Mouse (Mus musculus): ENCODE measurements around the gene Tas2r143. TPM values are rescaled to one million over a fixed set of nuclear protein-coding genes. Genes with fewer than 3 reads are reported as not detected.

Gene Tas2r143
- polyA plus RNA-seq, 1 experiment from 2014 or later: not detected

GRCm38 (mm10) chr6:42364066-42364465 lies 36.0 kb upstream of the Tas2r143 start:
- Histone ChIP-seq H3K4me2 (replicated peaks) (no peak overlapping the region), H3K9me3 (ENCODE audit: control insufficient read depth, low read length) (no peaks in the 10 kb centered on the region), H3K9ac (no peak overlapping the region), H3K27me3 (ENCODE audit: control insufficient read depth, insufficient read depth, low read length) (no peaks in the 10 kb centered on the region), H3K4me1 (replicated peaks; ENCODE audit: control insufficient read depth, insufficient read depth, low read length) (no peaks in the 10 kb centered on the region), H3K4me3 (replicated peaks; ENCODE audit: low read length) (no peak overlapping the region), H3K27ac (no peak overlapping the region), H3K36me3 (replicated peaks; ENCODE audit: control insufficient read depth, insufficient read depth) (peaks cover 9% of the 10 kb centered on the region)
- ATAC-seq (ENCODE audit: low FRiP score) (no peak), DNase-seq (ENCODE audit: low spot score) (no peak)
- WGBS: 86% methylated on average over 4 of the region's 4 CpGs

DNA sequence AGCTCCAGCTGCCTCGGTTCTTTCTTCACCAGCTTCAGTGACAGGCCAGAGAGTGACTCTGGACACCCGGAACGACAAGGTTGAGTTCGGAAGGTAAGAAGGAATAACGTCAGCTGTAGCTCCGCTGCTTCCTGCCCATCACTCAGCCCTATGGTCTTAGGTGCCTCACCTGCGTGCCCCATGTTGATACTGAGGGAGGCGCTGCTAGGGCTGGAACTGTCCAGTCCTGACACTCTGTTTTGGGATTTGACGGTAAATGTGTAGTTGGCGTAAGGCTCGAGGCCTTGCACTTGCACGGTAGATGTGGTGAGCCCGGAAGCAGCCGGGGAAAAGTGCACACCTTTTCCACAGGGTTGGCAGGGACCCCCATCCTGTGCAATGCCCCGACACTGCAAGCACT lies 35.4 kb upstream of the Tas2r143 start:
- Histone ChIP-seq H3K4me1 (replicated peaks; ENCODE audit: control insufficient read depth, insufficient read depth, low read length) (no peaks in the 10 kb centered on the region), H3K27ac (no peak overlapping the region), H3K9ac (no peak overlapping the region), H3K4me3 (replicated peaks; ENCODE audit: low read length) (no peak overlapping the region), H3K9me3 (ENCODE audit: control insufficient read depth, low read length) (no peaks in the 10 kb centered on the region), H3K36me3 (replicated peaks; ENCODE audit: control insufficient read depth, insufficient read depth) (peaks cover 4% of the 10 kb centered on the region; the same call in 1 of the 2 replicates), H3K27me3 (ENCODE audit: control insufficient read depth, insufficient read depth, low read length) (no peaks in the 10 kb centered on the region), H3K4me2 (replicated peaks) (no peak overlapping the region)
- DNase-seq (ENCODE audit: low spot score): no peak
- WGBS: 91% methylated on average over 15 of the region's 15 CpGs
- no peak for ATAC-seq (ENCODE audit: low FRiP score)

DNA sequence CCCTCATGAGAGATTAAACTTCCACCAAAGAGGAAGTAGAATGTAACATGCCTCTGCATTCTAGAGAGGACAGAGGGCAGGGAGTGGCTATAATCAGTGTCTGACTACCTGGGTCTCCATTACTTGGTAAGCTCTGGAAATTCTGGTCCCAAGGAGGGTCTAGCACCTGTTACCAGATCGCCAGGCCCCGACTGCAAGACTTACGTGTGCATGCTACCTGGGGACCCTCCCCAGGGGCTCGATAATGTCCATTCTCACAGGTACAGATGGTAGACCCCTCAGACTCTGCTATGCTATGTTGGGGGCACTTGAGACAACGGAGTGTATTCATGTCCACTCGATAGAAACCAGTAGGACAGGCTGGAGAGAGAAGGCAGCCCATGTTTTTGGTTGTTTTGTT lies 34.8 kb upstream of the Tas2r143 start:
- DNase-seq (ENCODE audit: low spot score) (no peak), ATAC-seq (ENCODE audit: low FRiP score) (no peak)
- 94% methylated on average over 6 of the region's 6 CpGs for WGBS
- Histone ChIP-seq H3K9ac (no peak overlapping the region), H3K27me3 (ENCODE audit: control insufficient read depth, insufficient read depth, low read length) (no peaks in the 10 kb centered on the region), H3K36me3 (replicated peaks; ENCODE audit: control insufficient read depth, insufficient read depth) (peaks cover 3% of the 10 kb centered on the region; the same call in 1 of the 2 replicates), H3K4me3 (replicated peaks; ENCODE audit: low read length) (no peak overlapping the region), H3K4me2 (replicated peaks) (no peak overlapping the region), H3K27ac (no peak overlapping the region), H3K4me1 (replicated peaks; ENCODE audit: control insufficient read depth, insufficient read depth, low read length) (no peaks in the 10 kb centered on the region), H3K9me3 (ENCODE audit: control insufficient read depth, low read length) (no peaks in the 10 kb centered on the region)

DNA sequence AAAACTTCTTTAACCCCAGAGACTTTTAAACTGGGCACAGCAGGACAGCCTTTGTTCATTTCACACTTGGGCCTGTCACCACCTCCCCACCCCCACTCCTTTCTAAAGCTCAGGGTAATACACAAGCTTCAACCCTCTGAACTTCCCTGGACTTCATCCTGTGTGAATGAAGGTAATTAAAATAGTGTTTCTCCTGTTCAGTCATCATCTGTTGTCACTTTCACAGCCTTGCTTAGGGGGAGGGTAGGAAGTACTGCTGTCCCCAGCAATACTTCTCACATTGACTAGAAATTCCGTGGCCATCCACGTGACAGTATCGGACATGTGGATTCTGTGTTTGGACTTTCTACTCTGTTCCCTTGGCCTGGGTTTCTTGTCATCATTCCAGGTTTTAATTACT lies 30.2 kb upstream of the Tas2r143 start:
- H3K4me1 ChIP-seq (replicated peaks; ENCODE audit: control insufficient read depth, insufficient read depth, low read length): peaks cover 8% of the 10 kb centered on the region

DNA sequence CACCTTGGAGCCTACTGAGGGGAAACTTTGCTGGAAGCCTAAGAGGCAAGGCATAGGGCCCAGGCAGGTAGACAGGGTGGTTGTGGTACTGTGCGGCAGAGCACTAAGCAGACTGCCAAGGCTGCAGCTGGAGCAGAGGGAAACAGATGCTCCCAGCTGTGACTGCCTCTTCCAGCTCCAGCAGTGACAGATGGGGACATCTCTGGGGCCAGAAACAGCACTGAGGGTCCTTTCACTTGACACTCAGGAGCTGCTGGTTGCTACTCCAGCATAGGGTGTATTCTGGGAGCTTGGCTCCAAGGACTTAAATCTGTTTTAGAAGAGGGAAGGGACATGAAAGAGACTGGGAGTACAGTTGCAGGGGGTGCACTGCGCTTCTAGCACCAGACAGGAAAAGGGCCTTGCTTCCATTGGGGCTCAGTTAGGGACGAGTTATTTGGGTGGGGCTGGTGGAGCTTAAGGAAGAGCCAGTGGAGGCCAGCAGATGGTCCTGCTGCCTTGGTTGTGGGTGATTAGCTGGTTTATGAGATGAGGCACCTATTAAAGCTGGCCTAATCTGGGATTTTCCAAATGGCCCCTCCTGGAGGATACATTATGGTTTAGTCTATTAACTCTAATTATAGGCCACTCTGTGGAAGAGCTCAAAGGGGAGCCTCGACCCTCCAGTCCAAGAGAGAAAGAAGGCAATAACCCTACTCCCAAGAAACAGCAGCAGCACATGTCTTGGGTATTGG lies 29.2 kb upstream of the Tas2r143 start:
- H3K27ac ChIP-seq: no peak overlapping the region
- peaks cover 5% of the 10 kb centered on the region; the same call in 1 of the 2 replicates for H3K27me3 ChIP-seq (ENCODE audit: control insufficient read depth, insufficient read depth, low read length)
- H3K9ac ChIP-seq: no peak overlapping the region
- H3K4me1 ChIP-seq (replicated peaks; ENCODE audit: control insufficient read depth, insufficient read depth, low read length): peaks cover 8% of the 10 kb centered on the region
- no peak overlapping the region for H3K4me2 ChIP-seq (replicated peaks)
- DNase-seq (ENCODE audit: low spot score) (no peak), ATAC-seq (ENCODE audit: low FRiP score) (no peak)
- no peak overlapping the region for H3K4me3 ChIP-seq (replicated peaks; ENCODE audit: low read length)
- no peaks in the 10 kb centered on the region for H3K36me3 ChIP-seq (replicated peaks; ENCODE audit: control insufficient read depth, insufficient read depth)
- H3K9me3 ChIP-seq (ENCODE audit: control insufficient read depth, low read length): no peaks in the 10 kb centered on the region
- 47% methylated on average over 4 of the region's 4 CpGs for WGBS

More for the DNA sequence above, 30.2 kb upstream of the Tas2r143 start:
- 3% methylated on average over 3 of the region's 3 CpGs for WGBS
- no peak for ATAC-seq (ENCODE audit: low FRiP score)
- H3K27me3 ChIP-seq (ENCODE audit: control insufficient read depth, insufficient read depth, low read length): peaks cover 5% of the 10 kb centered on the region; the same call in 1 of the 2 replicates
- no peaks in the 10 kb centered on the region for H3K36me3 ChIP-seq (replicated peaks; ENCODE audit: control insufficient read depth, insufficient read depth)
- DNase-seq (ENCODE audit: low spot score): no peak
- H3K9me3 ChIP-seq (ENCODE audit: control insufficient read depth, low read length): no peaks in the 10 kb centered on the region
- H3K4me3 ChIP-seq (replicated peaks; ENCODE audit: low read length): no peak overlapping the region
- H3K4me2 ChIP-seq (replicated peaks): no peak overlapping the region
- no peak overlapping the region for H3K27ac ChIP-seq
- H3K9ac ChIP-seq: no peak overlapping the region

GRCm38 (mm10) chr6:42372001-42372400 lies 28.0 kb upstream of the Tas2r143 start:
- no peak overlapping the region for H3K9ac ChIP-seq
- 13% methylated on average over 3 of the region's 3 CpGs for WGBS
- no peak for ATAC-seq (ENCODE audit: low FRiP score)

DNA sequence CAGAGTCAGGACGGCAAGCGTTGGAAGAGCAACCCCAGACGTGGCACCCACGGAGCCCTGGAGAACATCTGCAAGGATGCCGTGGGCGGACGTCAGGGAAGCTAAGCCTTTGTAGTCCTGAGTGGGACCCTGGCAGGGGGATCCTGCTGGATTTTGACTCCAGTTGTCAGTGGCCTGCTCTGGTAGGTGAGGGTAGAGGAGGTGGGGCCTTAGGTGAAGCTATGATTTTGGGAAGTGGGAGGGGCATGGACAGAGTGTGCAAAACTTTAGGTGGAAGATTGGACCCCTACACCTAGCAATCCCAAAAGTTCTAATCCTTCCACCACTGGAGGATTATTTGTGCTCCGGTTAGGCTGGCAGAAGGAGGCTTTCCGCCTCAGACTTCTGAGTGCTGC lies 27.6 kb upstream of the Tas2r143 start:
- Histone ChIP-seq H3K27ac (no peak overlapping the region), H3K4me1 (replicated peaks; ENCODE audit: control insufficient read depth, insufficient read depth, low read length) (peaks cover 8% of the 10 kb centered on the region), H3K9me3 (ENCODE audit: control insufficient read depth, low read length) (no peaks in the 10 kb centered on the region), H3K4me3 (replicated peaks; ENCODE audit: low read length) (0 out of 2 replicates have a peak overlapping the region, but pooled peaks have one; percentile 42), H3K9ac (no peak overlapping the region), H3K4me2 (replicated peaks) (peak overlapping the region; percentile 93), H3K27me3 (ENCODE audit: control insufficient read depth, insufficient read depth, low read length) (peaks cover 5% of the 10 kb centered on the region; the same call in 1 of the 2 replicates), H3K36me3 (replicated peaks; ENCODE audit: control insufficient read depth, insufficient read depth) (no peaks in the 10 kb centered on the region)
- ATAC-seq (ENCODE audit: low FRiP score) (no peak), DNase-seq (ENCODE audit: low spot score) (no peak)
- 23% methylated on average over 9 of the region's 9 CpGs for WGBS

More at GRCm38 (mm10) chr6:42372001-42372400, 28.0 kb upstream of the Tas2r143 start:
- Histone ChIP-seq H3K4me1 (replicated peaks; ENCODE audit: control insufficient read depth, insufficient read depth, low read length) (peaks cover 8% of the 10 kb centered on the region), H3K4me3 (replicated peaks; ENCODE audit: low read length) (no peak overlapping the region), H3K4me2 (replicated peaks) (no peak overlapping the region), H3K27me3 (ENCODE audit: control insufficient read depth, insufficient read depth, low read length) (peaks cover 5% of the 10 kb centered on the region; the same call in 1 of the 2 replicates), H3K27ac (no peak overlapping the region), H3K9me3 (ENCODE audit: control insufficient read depth, low read length) (no peaks in the 10 kb centered on the region), H3K36me3 (replicated peaks; ENCODE audit: control insufficient read depth, insufficient read depth) (no peaks in the 10 kb centered on the region)
- no peak for DNase-seq (ENCODE audit: low spot score)

DNA sequence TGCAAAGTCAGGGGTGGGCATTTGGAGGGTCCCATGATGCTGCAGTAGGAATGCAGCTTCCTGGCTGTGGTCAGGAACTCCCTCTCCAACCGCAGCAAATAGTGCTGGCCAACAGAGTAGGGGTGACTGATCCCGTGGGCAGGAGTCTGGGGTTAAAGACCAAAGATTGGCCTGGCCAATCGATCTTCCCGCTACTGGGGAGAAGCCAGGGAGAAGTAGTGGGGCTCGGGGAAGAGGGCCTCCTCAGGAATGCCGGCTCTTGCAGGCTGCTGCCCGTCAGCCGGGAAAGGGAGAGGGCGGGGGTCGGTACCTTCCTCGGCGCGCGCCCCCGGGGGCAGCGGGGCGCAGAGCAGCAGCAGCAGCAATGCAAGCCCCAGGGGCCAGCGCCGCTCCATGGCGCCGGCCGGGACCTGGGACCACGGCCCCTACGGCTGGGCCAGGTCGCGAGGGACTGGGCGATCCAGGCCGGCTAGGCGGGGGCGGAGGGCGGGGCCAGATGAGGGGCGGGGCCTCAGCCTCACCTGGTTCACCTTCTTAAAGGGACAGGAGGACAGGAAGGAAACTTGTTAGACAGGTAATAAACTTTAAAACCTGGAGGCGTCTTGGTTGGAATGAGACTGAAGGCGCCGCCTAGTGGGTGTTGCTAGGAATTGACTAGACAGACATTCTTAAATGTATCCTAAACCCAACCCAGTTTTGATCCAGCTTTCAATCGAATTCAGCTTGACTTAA lies 27.1 kb upstream of the Tas2r143 start, which contains the start of gene Epha1:
Epha1 (minus strand) TSS at position 453 of the 732 bp plus-strand sequence.
- ATAC-seq (ENCODE audit: low FRiP score) (peak; percentile 67; the same call in 1 of the 2 replicates), DNase-seq (ENCODE audit: low spot score) (peak; percentile 70)
- Histone ChIP-seq H3K27me3 (ENCODE audit: control insufficient read depth, insufficient read depth, low read length) (peaks cover 5% of the 10 kb centered on the region; the same call in 1 of the 2 replicates), H3K9me3 (ENCODE audit: control insufficient read depth, low read length) (no peaks in the 10 kb centered on the region), H3K4me2 (replicated peaks) (peak within 1 kb of the TSS; percentile 93), H3K9ac (peak within 1 kb of the TSS; percentile 44; the same call in 1 of the 2 replicates), H3K36me3 (replicated peaks; ENCODE audit: control insufficient read depth, insufficient read depth) (no peaks in the 10 kb centered on the region), H3K27ac (no peak within 1 kb of the TSS), H3K4me3 (replicated peaks; ENCODE audit: low read length) (peak within 1 kb of the TSS; percentile 42), H3K4me1 (replicated peaks; ENCODE audit: control insufficient read depth, insufficient read depth, low read length) (peaks cover 8% of the 10 kb centered on the region)
- under 1% methylated on average over 34 of the region's 36 CpGs for WGBS
